Mouse (Mus musculus) heart, adult 2 months (tissue): Measurements from ENCODE around the gene Zranb3. TPM values are rescaled to one million over a fixed set of nuclear protein-coding genes. Genes with fewer than 3 reads are reported as not detected.

Experiments used
- DNase-seq, 2 experiments: peaks; one replicate each; pipeline ENCODE4 v3.0.0; 2021
- H3K27ac ChIP-seq: fragments of 200-600 bp; 2 replicates; pipeline ENCODE4 v1.8.1; 2022
- H3K27me3 ChIP-seq: fragments of 200-500 bp; 2 replicates; pipeline ENCODE4 v1.6.1; 2012; ENCODE audit warnings: mild to moderate bottlenecking, low read length, inconsistent platforms, mixed read lengths; ENCODE audit not compliant: control insufficient read depth, insufficient read depth
- H3K36me3 ChIP-seq: fragments of 200-500 bp; 2 replicates; pipeline ENCODE4 v1.6.1; 2012; ENCODE audit warnings: low read length, inconsistent platforms; ENCODE audit not compliant: control insufficient read depth, insufficient read depth
- H3K4me1 ChIP-seq: fragments of 200-500 bp; 2 replicates; pipeline ENCODE4 v1.6.1; 2011; ENCODE audit warnings: low read length; ENCODE audit not compliant: control insufficient read depth, insufficient read depth
- H3K4me3 ChIP-seq: fragments of 200-600 bp; 2 replicates; pipeline ENCODE4 v1.8.1; 2022
- H3K79me2 ChIP-seq: fragments of 200-500 bp; replicated peaks from 2 replicates; pipeline ENCODE4 v1.6.1; 2012; ENCODE audit warnings: mild to moderate bottlenecking, inconsistent platforms, low read length, moderate library complexity, mixed read lengths; ENCODE audit not compliant: control insufficient read depth, insufficient read depth
- H3K9ac ChIP-seq: fragments of 200-500 bp; 2 replicates; pipeline ENCODE4 v1.6.1; 2012; ENCODE audit warnings: low read depth, mild to moderate bottlenecking, control low read depth, inconsistent platforms, low read length, mixed read lengths
- CTCF ChIP-seq: fragments of 200-600 bp; IDR thresholded peaks from 2 replicates; pipeline ENCODE4 v1.8.1; 2022; ENCODE audit warnings: antibody characterized with exemption, mild to moderate bottlenecking, moderate library complexity
- EP300 ChIP-seq: fragments of 200-500 bp; IDR thresholded peaks from 2 replicates; pipeline ENCODE4 v1.6.1; 2011; ENCODE audit warnings: low read depth, low read length, control low read depth; ENCODE audit not compliant: insufficient read depth
- POLR2A ChIP-seq: fragments of 200-500 bp; IDR thresholded peaks from 2 replicates; pipeline ENCODE4 v1.6.1; 2011; ENCODE audit warnings: mild to moderate bottlenecking, low read depth, low read length, control low read depth; ENCODE audit not compliant: insufficient read depth
- WGBS: fragments of 180-500 bp; shearing (Covaris S2); methylation state at CpG from one replicate; pipeline ENCODE4 v1.1.7; 2018; 5-methylcytosine and 5-hydroxymethylcytosine counted together
- intact Hi-C: fragments of 180-260 bp; cut with DNase I; formaldehyde crosslinking; loops from one replicate; pipeline ENCODE4 v1.15.1; 2025
- polyA plus RNA-seq: library from polyadenylated mRNA; depleted of rRNA; stranded (reverse); fragments of >200 nt; gene quantifications from 2 replicates; pipeline ENCODE4 v1.2.3, GENCODE M21; 2012
- total RNA-seq, 2 experiments: library from RNA; stranded (reverse); gene quantifications; 2 replicates each; pipeline ENCODE4 v1.2.3; 2021

Gene Zranb3
- total and polyA plus RNA-seq, 3 experiments = 1.00 to 5.0 (median 4.8) TPM

DNA sequence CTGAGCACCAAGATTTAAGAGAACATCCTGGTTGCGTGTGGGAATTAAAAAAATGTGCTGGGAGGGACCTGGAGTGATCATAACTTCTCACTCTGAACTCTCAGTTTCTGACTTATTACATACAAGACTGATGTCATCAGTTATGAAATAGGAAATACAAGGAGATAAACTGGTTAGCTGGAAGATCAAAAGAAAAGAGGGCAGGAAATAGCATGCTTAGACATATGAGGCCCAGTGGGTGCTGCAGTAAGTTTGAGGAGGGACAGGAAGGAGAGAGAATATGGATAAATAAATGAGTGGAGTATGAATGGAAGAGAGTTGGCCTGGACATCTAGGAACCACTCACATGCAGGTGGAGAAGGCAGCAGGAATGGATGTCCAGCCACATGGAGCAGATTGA is 124.7 kb downstream of the Zranb3 start:
- no peak for DNase-seq
- H3K27me3 ChIP-seq = no peaks in the 10 kb centered on the region
- H3K79me2 ChIP-seq = no peaks in the 10 kb centered on the region
- no peak overlapping the region for H3K27ac ChIP-seq
- no peaks in the 10 kb centered on the region for H3K36me3 ChIP-seq
- intact Hi-C loops = no loop called here
- no peak for TF ChIP-seq POLR2A
- TF ChIP-seq CTCF = no peak
- TF ChIP-seq EP300 = no peak
- 67% methylated on average over 1 of the region's 1 CpGs for WGBS
- no peak overlapping the region for H3K4me3 ChIP-seq
- H3K4me1 ChIP-seq = no peaks in the 10 kb centered on the region
- H3K9ac ChIP-seq = no peak overlapping the region

- 87% methylated on average over 6 of the region's 6 CpGs for WGBS
- intact Hi-C loops = no loop called here
- no peak for DNase-seq
- Histone ChIP-seq H3K27me3 (no peaks in the 10 kb centered on the region), H3K36me3 (no peaks in the 10 kb centered on the region), H3K9ac (no peak overlapping the region), H3K4me1 (no peaks in the 10 kb centered on the region), H3K79me2 (no peaks in the 10 kb centered on the region), H3K4me3 (no peak overlapping the region), H3K27ac (no peak overlapping the region)
- TF ChIP-seq EP300 (no peak), POLR2A (no peak), CTCF (no peak)
Observed at GRCm38 (mm10) chr1:127976106-127976505, 126.7 kb downstream of the Zranb3 start.

DNA sequence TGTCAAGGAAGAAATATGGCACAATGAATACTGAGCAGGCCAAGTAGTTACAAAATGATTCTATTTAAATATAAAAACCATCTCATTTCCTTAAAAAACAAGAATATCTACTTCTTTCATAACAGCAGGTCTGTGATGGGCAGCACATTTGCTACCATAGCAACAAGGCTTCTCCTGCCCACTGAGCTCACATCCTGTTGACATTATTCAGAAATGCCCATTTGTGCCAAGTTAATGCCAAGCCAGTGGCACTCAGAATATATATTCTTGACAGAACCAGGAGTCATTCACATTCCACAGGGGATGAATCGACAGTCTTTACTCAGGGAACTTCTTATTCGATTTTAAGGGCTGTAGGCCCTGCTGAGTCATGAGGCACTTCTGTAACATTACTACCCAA is 127.2 kb downstream of the Zranb3 start:
- Histone ChIP-seq H3K9ac (no peak overlapping the region), H3K27me3 (no peaks in the 10 kb centered on the region), H3K4me1 (no peaks in the 10 kb centered on the region; the same call in 1 of the 2 replicates), H3K27ac (no peak overlapping the region), H3K79me2 (no peaks in the 10 kb centered on the region), H3K36me3 (no peaks in the 10 kb centered on the region), H3K4me3 (no peak overlapping the region)
- no peak for DNase-seq
- WGBS = 67% methylated on average over 2 of the region's 2 CpGs
- TF ChIP-seq CTCF (no peak), EP300 (no peak), POLR2A (no peak)
- intact Hi-C loops = no loop called here

GRCm38 (mm10) chr1:127974082-127974481 is 128.8 kb downstream of the Zranb3 start:
- 93% methylated on average over 4 of the region's 4 CpGs for WGBS
- H3K36me3 ChIP-seq = no peaks in the 10 kb centered on the region
- no peaks in the 10 kb centered on the region; the same call in 1 of the 2 replicates for H3K4me1 ChIP-seq
- H3K27me3 ChIP-seq = no peaks in the 10 kb centered on the region
- no peak overlapping the region for H3K4me3 ChIP-seq
- H3K79me2 ChIP-seq = no peaks in the 10 kb centered on the region
- H3K9ac ChIP-seq = no peak overlapping the region
- H3K27ac ChIP-seq = no peak overlapping the region
- intact Hi-C loops = no loop called here
- TF ChIP-seq POLR2A = no peak
- TF ChIP-seq CTCF = no peak
- no peak for TF ChIP-seq EP300
- no peak for DNase-seq

- no peak for TF ChIP-seq CTCF
- TF ChIP-seq POLR2A = no peak
- TF ChIP-seq EP300 = no peak
- Histone ChIP-seq H3K9ac (no peak overlapping the region), H3K36me3 (no peaks in the 10 kb centered on the region), H3K27ac (no peak overlapping the region), H3K4me3 (no peak overlapping the region), H3K27me3 (no peaks in the 10 kb centered on the region), H3K4me1 (no peaks in the 10 kb centered on the region; the same call in 1 of the 2 replicates), H3K79me2 (no peaks in the 10 kb centered on the region)
- intact Hi-C loops = no loop called here
- WGBS = 76% methylated on average over 4 of the region's 4 CpGs
- DNase-seq = no peak
Observed at GRCm38 (mm10) chr1:127970870-127971269, 132.0 kb downstream of the Zranb3 start.

DNA sequence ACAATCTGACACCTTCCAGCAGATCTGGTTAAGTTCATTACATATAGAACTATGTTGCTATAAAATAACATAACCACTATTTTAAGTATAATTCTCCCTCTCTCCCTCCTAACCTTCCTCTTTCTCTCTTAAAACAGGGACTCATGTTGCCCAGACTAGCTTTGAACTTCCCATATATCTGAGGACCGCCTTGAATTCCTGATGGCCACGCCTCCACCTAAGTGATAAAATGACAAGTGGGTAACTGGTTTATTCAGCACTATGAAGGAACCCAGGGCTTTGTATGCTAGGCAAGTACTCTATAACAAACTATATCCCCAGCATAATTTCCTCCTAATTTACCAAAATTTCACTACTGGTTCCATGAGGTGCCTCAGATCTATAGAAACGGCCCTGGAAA is 139.5 kb downstream of the Zranb3 start:
- Histone ChIP-seq H3K79me2 (no peaks in the 10 kb centered on the region), H3K27ac (no peak overlapping the region), H3K36me3 (no peaks in the 10 kb centered on the region), H3K9ac (no peak overlapping the region), H3K4me3 (no peak overlapping the region), H3K4me1 (peaks cover 3% of the 10 kb centered on the region), H3K27me3 (no peaks in the 10 kb centered on the region)
- WGBS = 81% methylated on average over 3 of the region's 3 CpGs
- intact Hi-C loops = no loop called here
- no peak for DNase-seq
- TF ChIP-seq EP300 = no peak
- TF ChIP-seq CTCF = no peak
- no peak for TF ChIP-seq POLR2A
